Mouse (Mus musculus) thymus, postnatal 25 days (tissue): Measurements from ENCODE around the gene Elmo1.

Experiments used
- DNase-seq: peaks from one replicate; pipeline ENCODE4 v3.0.0; 2022

Gene Elmo1

GRCm38 (mm10) chr13:20090133-20090710, at the start of gene Elmo1:
Gene Elmo1 (plus strand): TSS chr13:20090596.
- peak; percentile 72 for DNase-seq

GRCm38 (mm10) chr13:20041169-20041830, 49.1 kb upstream of the Elmo1 start:
- no peak for DNase-seq

- no peak for DNase-seq
These were observed 47.5 kb upstream of the Elmo1 start for GRCm38 (mm10) chr13:20042856-20043255.

- DNase-seq = no peak
These were observed 45.0 kb upstream of the Elmo1 start for GRCm38 (mm10) chr13:20045350-20045749.

- no peak for DNase-seq
These were observed 44.6 kb upstream of the Elmo1 start for GRCm38 (mm10) chr13:20045836-20046235.

GRCm38 (mm10) chr13:20046406-20046805, 44.0 kb upstream of the Elmo1 start:
- DNase-seq = no peak

GRCm38 (mm10) chr13:20047926-20048836, 42.2 kb upstream of the Elmo1 start:
- DNase-seq = no peak

- DNase-seq = no peak
These were observed 41.6 kb upstream of the Elmo1 start for GRCm38 (mm10) chr13:20048837-20049160.

- no peak for DNase-seq
These were observed 40.7 kb upstream of the Elmo1 start for GRCm38 (mm10) chr13:20049654-20050053.

- DNase-seq = no peak
These were observed 40.2 kb upstream of the Elmo1 start for GRCm38 (mm10) chr13:20050149-20050548.

GRCm38 (mm10) chr13:20057926-20058325, 32.5 kb upstream of the Elmo1 start:
- DNase-seq = no peak

- no peak for DNase-seq
These were observed 29.4 kb upstream of the Elmo1 start for GRCm38 (mm10) chr13:20061031-20061430.

- no peak for DNase-seq
These were observed 27.1 kb upstream of the Elmo1 start for GRCm38 (mm10) chr13:20063331-20063730.

- no peak for DNase-seq
These were observed 18.4 kb upstream of the Elmo1 start for GRCm38 (mm10) chr13:20072043-20072442.

GRCm38 (mm10) chr13:20072994-20073393, 17.4 kb upstream of the Elmo1 start:
- no peak for DNase-seq

GRCm38 (mm10) chr13:20076521-20076920, 13.9 kb upstream of the Elmo1 start:
- no peak for DNase-seq

- DNase-seq = no peak
These were observed 13.2 kb upstream of the Elmo1 start for GRCm38 (mm10) chr13:20077237-20077636.

GRCm38 (mm10) chr13:20090711-20091603, 561 bp downstream of the Elmo1 start:
- DNase-seq = peak; percentile 79

GRCm38 (mm10) chr13:20091604-20091926, 1.2 kb downstream of the Elmo1 start:
- no peak for DNase-seq

- DNase-seq = no peak
These were observed 1.9 kb downstream of the Elmo1 start for GRCm38 (mm10) chr13:20092301-20092700.

- peak; percentile 84 for DNase-seq
These were observed 3.1 kb downstream of the Elmo1 start for GRCm38 (mm10) chr13:20093307-20094045.
